Mouse (Mus musculus): ENCODE results near the gene Dcakd. TPM values are rescaled to one million over a fixed set of nuclear protein-coding genes. Genes with fewer than 3 reads are reported as not detected.

Gene Dcakd
- polyA plus RNA-seq, 1 experiment from 2014 or later, result 36.8 TPM

- Histone ChIP-seq H3K4me2 (replicated peaks; ENCODE audit: low read depth) (peak overlapping the region; percentile 67), H3K4me1 (replicated peaks; ENCODE audit: control insufficient read depth, insufficient read depth) (peaks cover 11% of the 10 kb centered on the region), H3K9ac (ENCODE audit: low read length) (peak overlapping the region; percentile 66), H3K4me3 (ENCODE audit: low read depth, low read length) (peak overlapping the region; percentile 69), H3K36me3 (ENCODE audit: control insufficient read depth, insufficient read depth, low read length) (no peaks in the 10 kb centered on the region), H3K27me3 (ENCODE audit: control insufficient read depth, insufficient read depth, low read length) (no peaks in the 10 kb centered on the region), H3K9me3 (ENCODE audit: control insufficient read depth, low read length) (no peaks in the 10 kb centered on the region), H3K27ac (replicated peaks) (peak overlapping the region; percentile 72)
- no peak for TF ChIP-seq EP300 (optimal IDR thresholded peaks at IDR 0.05)
- TF ChIP-seq CTCF (IDR thresholded peaks at IDR 0.05; ENCODE audit: low read depth), result no peak
- DNase-seq (ENCODE audit: low spot score) (no peak), ATAC-seq (ENCODE audit: low FRiP score, low TSS enrichment) (no peak; the same call in 1 of the 2 replicates)
- WGBS, result 12% methylated on average over 8 of the region's 8 CpGs
These were observed 460 bp downstream of the Dcakd start for GRCm38 (mm10) chr11:103027570-103028175.

GRCm38 (mm10) chr11:103026901-103027300 lies 1.2 kb downstream of the Dcakd start:
- Histone ChIP-seq H3K9ac (ENCODE audit: low read length) (no peak overlapping the region), H3K4me2 (replicated peaks; ENCODE audit: low read depth) (no peak overlapping the region), H3K9me3 (ENCODE audit: control insufficient read depth, low read length) (no peaks in the 10 kb centered on the region), H3K27ac (replicated peaks) (no peak overlapping the region), H3K27me3 (ENCODE audit: control insufficient read depth, insufficient read depth, low read length) (no peaks in the 10 kb centered on the region), H3K36me3 (ENCODE audit: control insufficient read depth, insufficient read depth, low read length) (no peaks in the 10 kb centered on the region), H3K4me3 (ENCODE audit: low read depth, low read length) (no peak overlapping the region), H3K4me1 (replicated peaks; ENCODE audit: control insufficient read depth, insufficient read depth) (peaks cover 11% of the 10 kb centered on the region)
- WGBS, result 86% methylated on average over 3 of the region's 3 CpGs
- TF ChIP-seq CTCF (IDR thresholded peaks at IDR 0.05; ENCODE audit: low read depth) (no peak), EP300 (optimal IDR thresholded peaks at IDR 0.05) (no peak)
- DNase-seq (ENCODE audit: low spot score) (no peak), ATAC-seq (ENCODE audit: low FRiP score, low TSS enrichment) (no peak)

DNA sequence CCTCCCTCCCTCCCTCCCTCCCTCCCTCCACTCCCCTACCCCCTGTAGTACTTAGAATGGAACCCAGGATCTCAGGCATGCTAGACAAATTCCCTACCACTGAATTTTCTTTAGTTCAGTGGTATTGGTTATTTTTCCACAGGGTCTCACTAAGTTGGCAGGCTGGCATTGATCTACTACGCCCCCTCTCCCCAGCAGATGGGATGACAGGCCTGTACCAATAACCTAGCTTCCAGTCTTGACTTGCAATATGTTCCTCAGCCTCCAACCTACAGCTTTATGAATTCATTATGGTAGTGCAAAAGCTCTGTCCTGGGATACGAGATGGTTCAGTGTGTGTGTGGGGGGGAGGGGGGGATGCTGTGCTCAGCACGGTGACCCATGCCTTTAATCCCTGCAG lies 4.2 kb downstream of the Dcakd start:
- H3K4me2 ChIP-seq (replicated peaks; ENCODE audit: low read depth), result no peak overlapping the region
- 81% methylated on average over 3 of the region's 3 CpGs for WGBS
- H3K27ac ChIP-seq (replicated peaks), result no peak overlapping the region
- H3K9me3 ChIP-seq (ENCODE audit: control insufficient read depth, low read length), result no peaks in the 10 kb centered on the region
- peaks cover 7% of the 10 kb centered on the region; the same call in 1 of the 2 replicates for H3K4me1 ChIP-seq (replicated peaks; ENCODE audit: control insufficient read depth, insufficient read depth)
- H3K4me3 ChIP-seq (ENCODE audit: low read depth, low read length), result no peak overlapping the region
- DNase-seq (ENCODE audit: low spot score), result no peak
- H3K9ac ChIP-seq (ENCODE audit: low read length), result no peak overlapping the region
- no peaks in the 10 kb centered on the region for H3K27me3 ChIP-seq (ENCODE audit: control insufficient read depth, insufficient read depth, low read length)
- TF ChIP-seq EP300 (optimal IDR thresholded peaks at IDR 0.05) (no peak), CTCF (IDR thresholded peaks at IDR 0.05; ENCODE audit: low read depth) (peak; percentile 25)
- no peaks in the 10 kb centered on the region for H3K36me3 ChIP-seq (ENCODE audit: control insufficient read depth, insufficient read depth, low read length)
- ATAC-seq (ENCODE audit: low FRiP score, low TSS enrichment), result no peak

DNA sequence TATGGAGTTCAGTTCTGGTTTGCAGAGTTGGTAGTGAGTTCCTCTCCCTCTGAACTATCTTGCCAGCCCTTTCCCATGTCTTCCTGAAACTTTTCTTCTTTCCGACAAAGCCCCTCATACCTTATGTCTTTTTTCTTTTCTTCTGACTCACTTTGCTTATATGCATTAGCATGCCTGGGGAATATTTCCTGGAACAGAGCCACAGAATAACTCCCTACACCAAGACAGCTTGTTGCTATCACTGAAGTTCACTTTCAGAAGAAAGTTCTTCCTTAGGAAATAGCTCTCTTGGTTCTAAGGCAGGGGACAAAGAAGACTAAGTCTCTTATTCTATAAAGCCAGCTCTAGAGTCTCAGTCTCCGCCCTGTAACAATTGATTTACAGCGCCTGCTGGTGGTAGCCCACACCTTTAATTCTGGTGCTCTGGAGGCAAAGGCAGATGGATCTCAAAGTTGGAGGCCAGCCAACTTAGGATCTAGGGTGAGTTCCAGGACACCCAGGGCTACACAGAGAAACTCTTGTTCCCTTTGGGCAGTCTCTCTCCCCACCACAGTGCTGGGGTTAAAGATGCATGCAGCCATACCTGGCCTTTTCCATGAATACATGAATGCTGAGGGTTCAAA lies 7.3 kb downstream of the Dcakd start:
- H3K27ac ChIP-seq (replicated peaks), result no peak overlapping the region; the same call in 1 of the 2 replicates
- no peak for DNase-seq (ENCODE audit: low spot score)
- no peak for ATAC-seq (ENCODE audit: low FRiP score, low TSS enrichment)
- no peaks in the 10 kb centered on the region for H3K36me3 ChIP-seq (ENCODE audit: control insufficient read depth, insufficient read depth, low read length)
- no peaks in the 10 kb centered on the region for H3K4me1 ChIP-seq (replicated peaks; ENCODE audit: control insufficient read depth, insufficient read depth)
- no peak overlapping the region for H3K4me2 ChIP-seq (replicated peaks; ENCODE audit: low read depth)
- H3K9me3 ChIP-seq (ENCODE audit: control insufficient read depth, low read length), result no peaks in the 10 kb centered on the region
- H3K4me3 ChIP-seq (ENCODE audit: low read depth, low read length), result no peak overlapping the region
- no peaks in the 10 kb centered on the region for H3K27me3 ChIP-seq (ENCODE audit: control insufficient read depth, insufficient read depth, low read length)
- H3K9ac ChIP-seq (ENCODE audit: low read length), result no peak overlapping the region
- no peak for TF ChIP-seq EP300 (optimal IDR thresholded peaks at IDR 0.05)
- peak; percentile 51 for TF ChIP-seq CTCF (IDR thresholded peaks at IDR 0.05; ENCODE audit: low read depth)
- WGBS, result 33% methylated on average over 3 of the region's 3 CpGs

- Histone ChIP-seq H3K4me1 (replicated peaks; ENCODE audit: control insufficient read depth, insufficient read depth) (no peaks in the 10 kb centered on the region), H3K4me3 (ENCODE audit: low read depth, low read length) (no peak overlapping the region), H3K9me3 (ENCODE audit: control insufficient read depth, low read length) (no peaks in the 10 kb centered on the region), H3K27ac (replicated peaks) (no peak overlapping the region), H3K36me3 (ENCODE audit: control insufficient read depth, insufficient read depth, low read length) (no peaks in the 10 kb centered on the region), H3K4me2 (replicated peaks; ENCODE audit: low read depth) (no peak overlapping the region), H3K27me3 (ENCODE audit: control insufficient read depth, insufficient read depth, low read length) (no peaks in the 10 kb centered on the region), H3K9ac (ENCODE audit: low read length) (no peak overlapping the region)
- no peak for ATAC-seq (ENCODE audit: low FRiP score, low TSS enrichment)
- TF ChIP-seq EP300 (optimal IDR thresholded peaks at IDR 0.05), result no peak
- TF ChIP-seq CTCF (IDR thresholded peaks at IDR 0.05; ENCODE audit: low read depth), result no peak
- no peak for DNase-seq (ENCODE audit: low spot score)
- 87% methylated on average over 7 of the region's 7 CpGs for WGBS
These were observed 8.8 kb downstream of the Dcakd start for GRCm38 (mm10) chr11:103019325-103019724.

GRCm38 (mm10) chr11:103018860-103019259 lies 9.3 kb downstream of the Dcakd start:
- no peak for TF ChIP-seq CTCF (IDR thresholded peaks at IDR 0.05; ENCODE audit: low read depth)
- TF ChIP-seq EP300 (optimal IDR thresholded peaks at IDR 0.05), result no peak
- Histone ChIP-seq H3K36me3 (ENCODE audit: control insufficient read depth, insufficient read depth, low read length) (no peaks in the 10 kb centered on the region), H3K9me3 (ENCODE audit: control insufficient read depth, low read length) (no peaks in the 10 kb centered on the region), H3K27ac (replicated peaks) (no peak overlapping the region), H3K4me1 (replicated peaks; ENCODE audit: control insufficient read depth, insufficient read depth) (no peaks in the 10 kb centered on the region), H3K9ac (ENCODE audit: low read length) (no peak overlapping the region), H3K27me3 (ENCODE audit: control insufficient read depth, insufficient read depth, low read length) (no peaks in the 10 kb centered on the region), H3K4me3 (ENCODE audit: low read depth, low read length) (no peak overlapping the region), H3K4me2 (replicated peaks; ENCODE audit: low read depth) (no peak overlapping the region)
- no peak for ATAC-seq (ENCODE audit: low FRiP score, low TSS enrichment)
- no peak for DNase-seq (ENCODE audit: low spot score)
- WGBS, result 72% methylated on average over 6 of the region's 6 CpGs

All from stomach, postnatal 0 days (tissue).